Mouse (Mus musculus): ENCODE measurements around the gene BC016579. TPM values are rescaled to one million over a fixed set of nuclear protein-coding genes. Genes with fewer than 3 reads are reported as not detected.

BC016579 gene
- not detected in 2 replicates for polyA plus RNA-seq (2015; fragmentation: Nextera tagmentation; extraction: Ambion mirVana)

- H3K9me3 ChIP-seq (replicated peaks) = no peaks in the 10 kb centered on the region
- H3K9ac ChIP-seq = peak within 1 kb of the TSS; percentile 37; the same call in 1 of the 2 replicates
- peaks cover 20% of the 10 kb centered on the region for H3K27me3 ChIP-seq
- no peak for ATAC-seq
- WGBS = 7% methylated on average over 20 of the region's 20 CpGs
- H3K4me2 ChIP-seq = peak within 1 kb of the TSS; percentile 59
- peaks cover 9% of the 10 kb centered on the region for H3K4me1 ChIP-seq
- no peak within 1 kb of the TSS for H3K27ac ChIP-seq
- H3K36me3 ChIP-seq (ENCODE audit: poor library complexity, severe bottlenecking) = no peaks in the 10 kb centered on the region
- peak within 1 kb of the TSS; percentile 27 for H3K4me3 ChIP-seq
Observed at GRCm38 (mm10) chr16:45653934-45654332, at the start of gene BC016579. BC016579 (minus strand) TSS chr16:45654068.

GRCm38 (mm10) chr16:45699301-45699700 is 45.4 kb upstream of the BC016579 start:
- Histone ChIP-seq H3K4me1 (no peaks in the 10 kb centered on the region), H3K36me3 (ENCODE audit: poor library complexity, severe bottlenecking) (no peaks in the 10 kb centered on the region), H3K27ac (no peak overlapping the region), H3K4me3 (no peak overlapping the region), H3K4me2 (no peak overlapping the region), H3K9me3 (replicated peaks) (no peaks in the 10 kb centered on the region), H3K9ac (no peak overlapping the region), H3K27me3 (no peaks in the 10 kb centered on the region)
- no peak for ATAC-seq
- whole genome bisulfite sequencing = 83% methylated on average over 5 of the region's 5 CpGs

GRCm38 (mm10) chr16:45697996-45698395 is 44.1 kb upstream of the BC016579 start:
- Histone ChIP-seq H3K36me3 (ENCODE audit: poor library complexity, severe bottlenecking) (no peaks in the 10 kb centered on the region), H3K4me1 (peaks cover under 1% of the 10 kb centered on the region), H3K4me2 (no peak overlapping the region), H3K9ac (no peak overlapping the region), H3K9me3 (replicated peaks) (no peaks in the 10 kb centered on the region), H3K4me3 (no peak overlapping the region), H3K27ac (no peak overlapping the region), H3K27me3 (no peaks in the 10 kb centered on the region)
- no peak; the same call in 1 of the 2 replicates for ATAC-seq
- 46% methylated on average over 6 of the region's 6 CpGs for WGBS

GRCm38 (mm10) chr16:45695445-45696160 is 41.7 kb upstream of the BC016579 start:
- peak; percentile 50; the same call in 1 of the 2 replicates for ATAC-seq
- WGBS = 72% methylated on average over 9 of the region's 9 CpGs
- no peaks in the 10 kb centered on the region for H3K27me3 ChIP-seq
- no peak overlapping the region for H3K4me2 ChIP-seq
- no peak overlapping the region for H3K4me3 ChIP-seq
- H3K4me1 ChIP-seq = peaks cover 5% of the 10 kb centered on the region
- no peak overlapping the region for H3K27ac ChIP-seq
- no peaks in the 10 kb centered on the region for H3K36me3 ChIP-seq (ENCODE audit: poor library complexity, severe bottlenecking)
- no peak overlapping the region for H3K9ac ChIP-seq
- H3K9me3 ChIP-seq (replicated peaks) = no peaks in the 10 kb centered on the region

DNA sequence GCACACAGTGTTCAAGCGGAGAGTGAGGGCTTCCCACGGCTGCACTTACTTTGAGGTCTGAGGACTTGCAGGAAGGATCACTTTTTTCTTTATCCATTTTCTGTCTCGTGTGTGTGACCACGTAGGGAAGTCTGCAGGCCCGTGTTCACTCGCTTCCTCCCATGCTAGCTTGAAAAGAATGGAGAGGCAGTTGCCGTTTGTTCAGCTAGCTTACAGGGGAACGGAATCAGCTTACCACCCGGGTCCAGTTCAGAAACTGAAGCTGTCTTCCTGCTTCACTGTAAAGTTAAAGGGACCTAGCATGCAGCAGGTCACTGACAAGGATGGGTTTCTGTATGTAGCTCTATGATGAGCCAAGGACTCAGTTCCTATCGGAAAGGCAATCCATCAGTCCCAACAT is 39.7 kb upstream of the BC016579 start, which contains the start of gene Tmprss7:
Gene Tmprss7 (minus strand): TSS at position 101 of the 400 bp plus-strand sequence.
- no peaks in the 10 kb centered on the region for H3K27me3 ChIP-seq
- no peak within 1 kb of the TSS for H3K9ac ChIP-seq
- peaks cover 12% of the 10 kb centered on the region for H3K4me1 ChIP-seq
- no peaks in the 10 kb centered on the region for H3K9me3 ChIP-seq (replicated peaks)
- ATAC-seq = no peak
- H3K4me3 ChIP-seq = no peak within 1 kb of the TSS
- H3K27ac ChIP-seq = no peak within 1 kb of the TSS
- H3K36me3 ChIP-seq (ENCODE audit: poor library complexity, severe bottlenecking) = no peaks in the 10 kb centered on the region
- 81% methylated on average over 10 of the region's 10 CpGs for whole genome bisulfite sequencing
- no peak within 1 kb of the TSS for H3K4me2 ChIP-seq

DNA sequence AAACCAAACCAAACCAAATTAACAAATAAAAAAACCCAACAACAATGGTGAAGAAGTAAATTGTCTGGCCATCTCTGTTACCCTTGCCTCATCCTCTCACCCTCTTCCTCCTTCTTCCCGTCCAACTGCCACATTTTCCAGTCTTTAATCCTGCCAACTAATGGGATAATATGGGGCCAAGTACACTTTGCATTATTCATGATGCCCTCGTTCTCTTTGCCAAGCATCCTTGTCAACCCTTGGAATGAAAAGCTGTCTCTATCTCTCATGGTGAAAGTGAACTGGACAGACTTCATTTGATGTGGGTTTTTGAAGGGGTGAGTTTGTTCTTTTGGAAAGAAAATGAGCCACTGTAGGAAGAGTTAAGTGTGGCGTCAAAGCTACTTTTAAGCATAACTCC is 39.0 kb upstream of the BC016579 start:
- H3K4me1 ChIP-seq = peaks cover 12% of the 10 kb centered on the region
- no peak for ATAC-seq
- no peak overlapping the region for H3K9ac ChIP-seq
- H3K27me3 ChIP-seq = no peaks in the 10 kb centered on the region
- 29% methylated on average over 3 of the region's 3 CpGs for WGBS
- H3K4me2 ChIP-seq = no peak overlapping the region
- H3K27ac ChIP-seq = no peak overlapping the region
- no peaks in the 10 kb centered on the region for H3K9me3 ChIP-seq (replicated peaks)
- no peak overlapping the region for H3K4me3 ChIP-seq
- no peaks in the 10 kb centered on the region for H3K36me3 ChIP-seq (ENCODE audit: poor library complexity, severe bottlenecking)

DNA sequence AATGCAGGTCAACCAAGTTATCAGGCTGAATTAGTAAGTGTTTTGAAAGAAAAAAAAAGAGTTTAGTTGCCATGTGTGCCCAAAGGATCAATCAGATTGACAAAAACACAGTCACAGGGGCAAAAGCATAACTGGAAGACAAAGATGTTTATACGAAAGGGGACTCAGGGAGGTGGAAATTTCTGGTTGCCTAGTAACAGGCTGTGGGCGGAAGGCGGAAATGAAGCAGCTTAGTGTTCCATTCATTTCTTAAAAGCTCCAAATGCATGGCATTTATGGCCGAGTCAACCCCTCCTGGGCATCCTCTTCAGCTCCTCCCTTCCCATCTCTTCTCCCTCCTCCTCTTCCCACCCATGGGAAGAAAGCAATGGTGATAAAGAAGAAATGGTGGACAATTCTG is 36.3 kb upstream of the BC016579 start:
- no peak overlapping the region for H3K9ac ChIP-seq
- peak; percentile 73 for ATAC-seq
- 5% methylated on average over 4 of the region's 4 CpGs for WGBS

GRCm38 (mm10) chr16:45686833-45687232 is 33.0 kb upstream of the BC016579 start:
- Histone ChIP-seq H3K4me1 (peaks cover 8% of the 10 kb centered on the region), H3K4me2 (no peak overlapping the region), H3K36me3 (ENCODE audit: poor library complexity, severe bottlenecking) (no peaks in the 10 kb centered on the region), H3K27ac (no peak overlapping the region), H3K4me3 (no peak overlapping the region), H3K27me3 (no peaks in the 10 kb centered on the region), H3K9me3 (replicated peaks) (no peaks in the 10 kb centered on the region), H3K9ac (no peak overlapping the region)
- no peak for ATAC-seq
- 83% methylated on average over 3 of the region's 3 CpGs for WGBS

More for the DNA sequence above, 36.3 kb upstream of the BC016579 start:
- Histone ChIP-seq H3K36me3 (ENCODE audit: poor library complexity, severe bottlenecking) (no peaks in the 10 kb centered on the region), H3K27me3 (no peaks in the 10 kb centered on the region), H3K4me3 (no peak overlapping the region), H3K27ac (no peak overlapping the region; the same call in 1 of the 2 replicates), H3K4me2 (no peak overlapping the region), H3K9me3 (replicated peaks) (no peaks in the 10 kb centered on the region), H3K4me1 (peaks cover 12% of the 10 kb centered on the region)

- peak; percentile 12; the same call in 1 of the 2 replicates for ATAC-seq
- WGBS = 70% methylated on average over 3 of the region's 3 CpGs
Observed at GRCm38 (mm10) chr16:45685295-45685694, 31.4 kb upstream of the BC016579 start.

GRCm38 (mm10) chr16:45684815-45685214 is 30.9 kb upstream of the BC016579 start:
- Histone ChIP-seq H3K36me3 (ENCODE audit: poor library complexity, severe bottlenecking) (no peaks in the 10 kb centered on the region), H3K9ac (no peak overlapping the region), H3K4me2 (no peak overlapping the region), H3K27me3 (no peaks in the 10 kb centered on the region), H3K4me1 (no peaks in the 10 kb centered on the region), H3K9me3 (replicated peaks) (no peaks in the 10 kb centered on the region), H3K4me3 (no peak overlapping the region), H3K27ac (no peak overlapping the region)
- 14% methylated on average over 8 of the region's 8 CpGs for WGBS
- ATAC-seq = peak; percentile 44; the same call in 1 of the 2 replicates

More at GRCm38 (mm10) chr16:45685295-45685694, 31.4 kb upstream of the BC016579 start:
- H3K9me3 ChIP-seq (replicated peaks) = no peaks in the 10 kb centered on the region
- no peak overlapping the region for H3K4me2 ChIP-seq
- no peaks in the 10 kb centered on the region for H3K27me3 ChIP-seq
- H3K9ac ChIP-seq = no peak overlapping the region
- no peaks in the 10 kb centered on the region for H3K36me3 ChIP-seq (ENCODE audit: poor library complexity, severe bottlenecking)
- H3K4me1 ChIP-seq = peaks cover 4% of the 10 kb centered on the region
- no peak overlapping the region for H3K27ac ChIP-seq
- no peak overlapping the region for H3K4me3 ChIP-seq

DNA sequence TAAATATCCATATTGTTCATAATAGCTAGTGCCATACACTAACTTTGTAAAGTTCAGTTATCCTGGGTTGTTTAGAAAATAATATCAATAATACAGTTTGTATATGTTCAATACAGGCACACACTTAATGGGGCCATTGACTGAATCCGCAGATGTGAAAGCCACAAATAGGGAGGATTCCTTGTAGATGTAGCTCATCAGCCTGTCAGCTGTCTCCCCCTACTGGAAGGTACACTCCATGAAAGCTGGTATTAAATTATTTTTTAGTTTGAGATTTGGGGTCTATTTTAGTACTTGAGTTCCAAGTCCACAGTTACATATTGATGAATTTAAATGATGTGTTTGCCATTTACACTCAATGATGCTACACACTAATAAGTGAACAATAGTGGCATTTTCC is 22.6 kb upstream of the BC016579 start:
- ATAC-seq = no peak
- H3K4me1 ChIP-seq = no peaks in the 10 kb centered on the region

DNA sequence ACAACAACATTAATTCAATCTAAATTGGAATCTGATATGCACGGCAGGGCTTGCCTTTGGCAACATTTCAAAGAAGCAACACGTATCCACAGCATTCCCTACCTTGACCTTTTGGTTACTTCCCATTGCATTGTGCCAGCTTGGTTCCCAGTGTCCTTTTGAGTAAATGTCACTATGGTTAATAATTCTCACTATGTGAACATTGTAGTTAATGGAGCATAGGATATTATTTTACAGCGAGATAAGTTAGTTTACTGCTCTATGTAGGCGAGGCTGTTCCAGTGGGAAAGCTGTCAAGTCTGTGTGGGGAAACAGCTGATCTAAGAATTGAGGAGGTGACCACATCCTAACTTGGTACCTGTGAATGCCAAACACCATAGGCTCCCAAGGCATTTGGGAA is 16.1 kb upstream of the BC016579 start:
- ATAC-seq = no peak
- 72% methylated on average over 4 of the region's 4 CpGs for WGBS
- H3K4me3 ChIP-seq = no peak overlapping the region

More for the DNA sequence above, 22.6 kb upstream of the BC016579 start:
- Histone ChIP-seq H3K27ac (no peak overlapping the region), H3K36me3 (ENCODE audit: poor library complexity, severe bottlenecking) (no peaks in the 10 kb centered on the region), H3K4me2 (no peak overlapping the region), H3K9me3 (replicated peaks) (no peaks in the 10 kb centered on the region), H3K27me3 (no peaks in the 10 kb centered on the region), H3K9ac (no peak overlapping the region), H3K4me3 (no peak overlapping the region)
- 46% methylated on average over 1 of the region's 1 CpGs for WGBS

More for the DNA sequence above, 16.1 kb upstream of the BC016579 start:
- Histone ChIP-seq H3K4me1 (no peaks in the 10 kb centered on the region; the same call in 1 of the 2 replicates), H3K4me2 (no peak overlapping the region), H3K9ac (no peak overlapping the region), H3K9me3 (replicated peaks) (no peaks in the 10 kb centered on the region), H3K36me3 (ENCODE audit: poor library complexity, severe bottlenecking) (no peaks in the 10 kb centered on the region), H3K27ac (no peak overlapping the region), H3K27me3 (no peaks in the 10 kb centered on the region)

Measured in forebrain, embryonic 13.5 days (tissue).